Mouse (Mus musculus) heart, embryonic 14.5 days (tissue): ENCODE data around the gene Klhl3. TPM values are rescaled to one million over a fixed set of nuclear protein-coding genes. Genes with fewer than 3 reads are reported as not detected.

Source experiments
- ATAC-seq: fragments of 200-750 bp; cut with Nextera tagmentation; 2 replicates; pipeline ENCODE4 v1.8.0; 2017; ENCODE audit warnings: low read depth, moderate TSS enrichment; ENCODE audit not compliant: insufficient number of reproducible peaks, insufficient read depth, low FRiP score
- H3K27ac ChIP-seq, 2 experiments: fragments of 200-500 bp in 1 of 2; fragments of 300-500 bp in 1 of 2; sonication (generic) in 1 of 2; replicated peaks in 1 of 2; 2 replicates each; pipeline ENCODE4 v1.5.1; 2012 to 2014; ENCODE audit warnings: low read depth in 2 of 2, low read length in 2 of 2, control low read depth in 1 of 2, mild to moderate bottlenecking in 1 of 2, mixed read lengths in 1 of 2; ENCODE audit not compliant: control insufficient read depth in 1 of 2, insufficient read depth in 1 of 2
- H3K27me3 ChIP-seq: fragments of 300-500 bp; sonication (generic); 2 replicates; pipeline ENCODE4 v1.6.1; 2014; ENCODE audit warnings: mild to moderate bottlenecking, low read length, control low read depth; ENCODE audit not compliant: control insufficient read depth, insufficient read depth
- H3K36me3 ChIP-seq: fragments of 300-500 bp; sonication (generic); 2 replicates; pipeline ENCODE4 v1.6.1; 2014; ENCODE audit warnings: mild to moderate bottlenecking, control low read depth, low read length, mixed read lengths; ENCODE audit not compliant: control insufficient read depth, insufficient read depth
- H3K4me1 ChIP-seq, 2 experiments: fragments of 200-500 bp in 1 of 2; fragments of 300-500 bp in 1 of 2; sonication (generic) in 1 of 2; 2 replicates each; pipeline ENCODE4 v1.6.1; 2012 to 2014; ENCODE audit warnings: low read length in 2 of 2, control low read depth in 1 of 2, mixed read lengths in 1 of 2; ENCODE audit not compliant: control insufficient read depth in 2 of 2, insufficient read depth in 2 of 2
- H3K4me2 ChIP-seq: fragments of 300-500 bp; sonication (generic); 2 replicates; pipeline ENCODE4 v1.6.1; 2014; ENCODE audit warnings: mild to moderate bottlenecking, low read length
- H3K4me3 ChIP-seq, 2 experiments: fragments of 200-500 bp in 1 of 2; fragments of 300-500 bp in 1 of 2; sonication (generic) in 1 of 2; 2 replicates each; pipeline ENCODE4 v1.5.1; 2012 to 2014; ENCODE audit warnings: low read length in 2 of 2, mild to moderate bottlenecking in 2 of 2, control low read depth in 1 of 2, low read depth in 1 of 2, moderate library complexity in 1 of 2; ENCODE audit not compliant: control insufficient read depth in 1 of 2, insufficient read depth in 1 of 2
- H3K9ac ChIP-seq: fragments of 300-500 bp; sonication (generic); 2 replicates; pipeline ENCODE4 v1.6.1; 2014; ENCODE audit warnings: mild to moderate bottlenecking, low read length
- H3K9me3 ChIP-seq: fragments of 300-500 bp; sonication (generic); 2 replicates; pipeline ENCODE4 v1.6.1; 2016; ENCODE audit warnings: low read length, control low read depth; ENCODE audit not compliant: control insufficient read depth
- WGBS: fragments of 180-500 bp; shearing (Covaris S2); extraction: QIAGEN DNeasy Blood & Tissue Kit; methylation state at CpG from one replicate; pipeline ENCODE4 v1.1.7; 2014; 5-methylcytosine and 5-hydroxymethylcytosine counted together
- polyA plus RNA-seq: library from polyadenylated mRNA; unstranded; fragments of >200 nt; fragmentation: Nextera tagmentation; extraction: Ambion mirVana; gene quantifications from 2 replicates; pipeline ENCODE4 v1.2.1, GENCODE M21; 2014

Klhl3 gene
- polyA plus RNA-seq, 1 experiment from 2014 or later, result 6.9 TPM

DNA sequence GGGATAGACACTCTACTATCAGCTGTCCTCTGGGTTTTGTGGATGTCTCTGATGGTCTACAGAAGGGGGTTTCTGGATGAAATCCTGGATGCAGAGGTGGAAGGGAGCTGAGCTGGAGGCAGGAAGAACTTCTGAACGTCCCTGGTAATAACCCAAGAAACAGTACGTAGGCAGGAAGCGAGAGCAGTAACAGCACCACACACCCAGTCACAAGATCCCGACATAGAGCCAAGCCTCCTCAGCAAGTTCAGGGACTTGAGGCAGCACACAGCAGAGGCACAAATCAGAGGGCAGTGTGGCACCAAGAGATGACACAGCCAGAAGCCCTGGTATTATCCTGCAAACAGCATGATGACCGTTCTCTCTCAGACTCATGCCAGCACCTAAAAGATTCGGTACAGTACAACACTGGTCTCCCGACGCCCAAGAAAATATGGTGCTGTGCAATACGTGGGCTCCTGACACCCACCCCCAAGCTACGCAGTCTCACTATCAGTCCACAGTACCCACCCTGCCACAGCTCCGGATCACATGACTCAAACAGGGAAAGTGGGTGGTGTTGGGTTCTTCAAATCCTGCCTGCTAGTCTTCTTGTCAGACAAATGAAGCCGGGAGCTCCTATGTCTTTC lies 40.0 kb downstream of the Klhl3 start:
- no peak overlapping the region for H3K27ac ChIP-seq

DNA sequence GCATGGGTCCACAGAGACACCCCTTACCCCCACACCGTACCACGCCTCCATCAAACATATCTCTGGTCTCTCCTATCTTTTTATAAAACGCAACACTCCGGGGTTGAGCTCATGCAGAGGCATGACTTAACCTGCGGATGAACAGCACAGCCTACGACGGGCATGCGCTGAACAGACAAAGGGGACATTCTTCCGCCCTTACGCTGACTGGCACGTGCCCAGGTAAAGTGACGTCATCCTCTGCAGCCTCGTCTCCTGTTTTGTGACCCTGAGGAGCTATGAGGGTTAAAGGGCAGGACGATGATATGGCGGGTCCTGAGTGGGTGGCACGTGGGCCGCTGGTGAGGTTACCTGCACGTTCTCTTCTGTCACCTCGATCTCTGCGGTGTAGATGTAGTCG lies 42.2 kb downstream of the Klhl3 start:
- Histone ChIP-seq H3K4me1 (peaks cover 27 to 34% of the 10 kb centered on the region in 2 experiments), H3K36me3 (no peaks in the 10 kb centered on the region), H3K4me2 (no peak overlapping the region), H3K27ac (no peak overlapping the region), H3K9me3 (no peaks in the 10 kb centered on the region), H3K4me3 (no peak overlapping the region), H3K9ac (no peak overlapping the region), H3K27me3 (no peaks in the 10 kb centered on the region)
- no peak for ATAC-seq
- WGBS, result 81% methylated on average over 21 of the region's 21 CpGs

More for the DNA sequence above, 40.0 kb downstream of the Klhl3 start:
- H3K27me3 ChIP-seq, result no peaks in the 10 kb centered on the region
- H3K9me3 ChIP-seq, result no peaks in the 10 kb centered on the region
- H3K4me1 ChIP-seq, result peaks cover 16% of the 10 kb centered on the region in 2 experiments; a peak in 3 of 4 replicates
- no peak for ATAC-seq
- 68% methylated on average over 12 of the region's 12 CpGs for WGBS
- H3K4me2 ChIP-seq, result no peak overlapping the region
- no peak overlapping the region for H3K9ac ChIP-seq
- H3K36me3 ChIP-seq, result no peaks in the 10 kb centered on the region
- no peak overlapping the region for H3K4me3 ChIP-seq

DNA sequence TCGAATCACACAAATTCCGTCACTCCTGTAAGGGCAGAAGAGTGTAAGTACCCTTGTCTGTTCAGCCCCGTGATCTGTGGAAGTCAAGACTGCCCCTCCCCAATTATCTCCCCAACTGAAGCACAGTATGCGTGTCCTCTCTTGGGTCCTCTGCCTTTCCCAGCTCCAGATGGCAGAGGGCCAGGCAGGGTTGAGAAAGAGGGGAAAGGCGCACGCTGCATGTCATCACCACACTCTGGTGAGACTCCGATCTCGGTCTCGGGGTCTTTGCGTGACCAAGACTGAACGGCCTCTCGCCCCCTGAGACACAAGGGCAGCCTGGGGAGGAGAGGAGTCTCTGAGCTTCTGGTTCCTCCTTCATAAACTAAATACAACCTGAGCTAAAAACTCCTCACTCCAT lies 42.9 kb downstream of the Klhl3 start:
- H3K27me3 ChIP-seq, result no peaks in the 10 kb centered on the region
- peaks cover 32 to 36% of the 10 kb centered on the region in 2 experiments for H3K4me1 ChIP-seq
- ATAC-seq, result no peak
- no peak overlapping the region for H3K4me3 ChIP-seq
- no peak overlapping the region for H3K4me2 ChIP-seq
- no peak overlapping the region for H3K9ac ChIP-seq
- WGBS, result 51% methylated on average over 11 of the region's 12 CpGs
- no peak overlapping the region for H3K27ac ChIP-seq
- no peaks in the 10 kb centered on the region for H3K9me3 ChIP-seq
- no peaks in the 10 kb centered on the region for H3K36me3 ChIP-seq

DNA sequence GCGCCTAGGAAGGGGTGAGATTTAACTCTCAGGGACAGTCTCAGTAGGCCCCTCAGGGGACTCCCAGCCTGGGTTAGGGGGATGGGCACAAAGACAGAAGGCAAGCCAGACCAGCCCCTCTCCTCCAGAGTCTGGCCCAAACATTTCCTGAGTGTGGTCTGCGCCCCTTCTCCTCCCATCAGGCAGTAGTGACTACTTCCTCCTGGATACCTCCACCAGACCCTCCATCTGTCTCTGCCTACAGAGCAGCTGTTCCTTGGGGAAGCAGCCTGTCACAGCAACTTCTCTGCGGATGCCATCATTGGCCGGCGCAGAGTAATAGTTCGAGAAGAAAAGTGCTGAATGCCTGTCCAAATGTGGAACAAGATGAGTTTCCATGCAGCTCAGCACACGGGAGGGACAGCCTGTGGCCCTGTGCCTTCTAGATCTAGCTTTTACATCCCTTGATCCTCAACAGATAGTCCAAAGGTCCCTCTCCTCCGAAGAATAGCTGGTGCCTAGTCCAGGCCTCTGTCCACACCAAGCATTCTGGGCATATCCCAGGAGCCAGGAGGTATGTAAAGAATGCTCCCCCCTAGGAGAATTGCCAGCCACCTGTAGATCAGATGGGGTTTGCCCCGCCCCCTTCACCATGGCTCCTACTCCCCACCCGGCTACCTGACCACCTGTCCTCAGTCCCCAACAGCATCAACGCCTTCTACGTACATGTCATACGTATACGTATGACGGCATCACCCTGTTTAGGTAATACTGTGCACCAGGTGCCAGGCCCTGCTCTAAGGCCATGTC lies 44.8 kb downstream of the Klhl3 start:
- Histone ChIP-seq H3K4me3 (no peak overlapping the region), H3K4me1 (peaks cover 32 to 33% of the 10 kb centered on the region in 2 experiments), H3K27me3 (no peaks in the 10 kb centered on the region), H3K36me3 (no peaks in the 10 kb centered on the region), H3K9ac (no peak overlapping the region), H3K9me3 (no peaks in the 10 kb centered on the region), H3K4me2 (no peak overlapping the region), H3K27ac (peak overlapping the region in 1 of 2 experiments; percentile 89; a peak in 2 of 4 replicates)
- WGBS, result 89% methylated on average over 15 of the region's 15 CpGs
- no peak for ATAC-seq

DNA sequence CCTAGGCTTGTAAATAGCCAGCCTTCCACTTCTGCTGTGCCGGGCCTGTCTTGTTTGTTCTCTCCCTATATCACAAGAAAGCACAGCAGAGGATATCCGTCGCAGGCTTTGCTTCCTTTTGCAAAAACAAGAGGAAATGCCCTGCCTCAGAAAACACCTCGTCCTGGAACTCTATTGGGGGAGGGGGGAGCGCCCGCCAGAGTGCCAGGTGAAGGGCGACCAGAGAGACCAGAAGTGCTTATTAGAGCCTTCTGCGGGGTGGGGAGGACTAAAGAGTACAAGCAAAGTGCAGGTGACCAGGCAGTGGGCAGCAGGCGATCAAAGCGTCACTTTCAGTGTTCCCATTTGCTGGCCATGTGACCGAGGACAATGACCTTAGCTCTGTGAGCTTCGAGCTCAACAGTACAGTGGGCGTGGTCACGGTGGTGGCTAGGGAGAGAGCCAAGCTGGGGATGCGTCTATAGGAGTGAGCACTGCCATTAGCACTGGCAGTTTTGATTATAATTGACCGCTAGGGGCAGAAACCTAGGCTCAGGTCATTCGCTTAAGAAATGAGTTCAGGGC lies 45.8 kb downstream of the Klhl3 start:
- H3K9ac ChIP-seq, result 0 out of 2 replicates have a peak overlapping the region, but pooled peaks have one; percentile 39

DNA sequence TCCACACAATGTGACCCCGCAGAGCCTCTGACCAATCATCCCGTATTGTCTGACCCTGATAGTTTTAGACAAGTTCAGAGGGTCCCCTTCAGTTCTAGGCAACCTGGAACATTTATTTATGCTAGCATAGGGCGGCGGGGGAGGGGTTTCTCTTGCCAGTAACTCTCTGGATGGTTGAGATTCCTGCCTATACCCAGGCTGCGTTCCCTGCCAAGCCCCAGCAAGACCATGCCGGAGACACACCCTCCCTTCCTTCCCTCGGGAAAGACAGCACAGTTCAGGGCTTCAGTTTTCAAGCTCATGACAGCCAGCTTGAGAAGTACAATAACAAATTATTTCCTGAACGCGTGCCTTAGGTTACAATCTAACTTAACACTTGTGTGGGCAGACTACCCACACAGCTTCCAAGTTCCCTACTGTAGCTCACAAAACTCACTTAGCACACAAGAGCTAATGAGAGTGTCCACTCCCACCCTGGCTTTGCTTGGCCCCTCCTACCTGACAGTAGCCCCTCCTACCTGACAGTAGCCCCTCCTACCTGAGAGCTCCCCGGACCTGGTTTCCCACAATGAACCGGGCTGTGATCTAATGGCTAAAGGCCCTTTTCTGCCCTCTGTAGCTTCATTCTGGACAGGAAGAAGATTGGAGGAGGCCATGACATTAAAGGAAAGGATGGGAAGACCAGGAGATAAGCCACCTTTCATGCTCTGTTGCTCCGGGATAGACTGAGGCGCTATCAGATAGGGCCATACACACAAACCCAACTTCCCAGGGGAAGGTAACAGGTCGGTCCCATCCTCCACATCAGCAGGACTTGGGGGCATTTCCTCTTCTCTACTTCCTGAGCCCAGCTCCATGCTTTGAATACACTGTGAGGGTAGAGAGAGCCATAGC lies 46.6 kb downstream of the Klhl3 start:
- Histone ChIP-seq H3K27ac (peak overlapping the region; percentile 82 to 89), H3K9me3 (no peaks in the 10 kb centered on the region), H3K36me3 (peaks cover 18% of the 10 kb centered on the region), H3K4me1 (peaks cover 28 to 29% of the 10 kb centered on the region in 2 experiments), H3K4me2 (peak overlapping the region; percentile 40), H3K27me3 (no peaks in the 10 kb centered on the region), H3K9ac (peak overlapping the region; percentile 39; the same call in 1 of the 2 replicates), H3K4me3 (no peak overlapping the region)
- 35% methylated on average over 14 of the region's 14 CpGs for WGBS
- peak; percentile 63 for ATAC-seq

More for the DNA sequence above, 45.8 kb downstream of the Klhl3 start:
- H3K9me3 ChIP-seq, result no peaks in the 10 kb centered on the region
- H3K4me1 ChIP-seq, result peaks cover 29% of the 10 kb centered on the region in 2 experiments
- peak overlapping the region; percentile 40 for H3K4me2 ChIP-seq
- no peaks in the 10 kb centered on the region for H3K27me3 ChIP-seq
- 24% methylated on average over 17 of the region's 17 CpGs for WGBS
- H3K36me3 ChIP-seq, result peaks cover 9% of the 10 kb centered on the region
- peak; percentile 54 for ATAC-seq
- no peak overlapping the region for H3K4me3 ChIP-seq
- peak overlapping the region; percentile 82 to 89 for H3K27ac ChIP-seq

DNA sequence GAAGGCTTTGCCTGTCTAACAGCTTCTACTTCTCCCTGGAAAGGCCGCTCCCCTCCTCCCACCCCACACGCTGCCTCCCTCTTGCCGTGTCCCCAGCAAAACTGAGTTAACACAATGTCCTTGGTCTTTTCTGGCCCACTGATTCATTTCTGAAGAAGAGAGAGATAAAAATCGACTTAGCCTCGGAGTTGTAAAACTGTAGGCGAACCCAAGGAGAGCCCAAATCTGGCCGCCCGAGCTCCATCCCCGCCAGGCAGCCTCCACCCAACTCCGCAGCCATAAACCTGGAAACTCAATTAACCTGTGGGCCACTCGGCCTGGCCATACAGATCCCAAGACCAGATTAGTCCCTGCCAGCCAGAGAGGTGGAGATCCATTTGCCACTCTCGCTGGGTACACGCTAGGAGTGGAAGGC lies 47.3 kb downstream of the Klhl3 start:
- H3K9me3 ChIP-seq, result no peaks in the 10 kb centered on the region
- no peak for ATAC-seq
- H3K4me3 ChIP-seq, result no peak overlapping the region
- no peaks in the 10 kb centered on the region for H3K27me3 ChIP-seq
- peak overlapping the region; percentile 40; the same call in 1 of the 2 replicates for H3K4me2 ChIP-seq
- peaks cover 27 to 29% of the 10 kb centered on the region in 2 experiments for H3K4me1 ChIP-seq
- peaks cover 24% of the 10 kb centered on the region for H3K36me3 ChIP-seq
- H3K9ac ChIP-seq, result 0 out of 2 replicates have a peak overlapping the region, but pooled peaks have one; percentile 13
- H3K27ac ChIP-seq, result peak overlapping the region; percentile 82 to 89
- 72% methylated on average over 13 of the region's 13 CpGs for WGBS
